In the genomic region with DNA sequence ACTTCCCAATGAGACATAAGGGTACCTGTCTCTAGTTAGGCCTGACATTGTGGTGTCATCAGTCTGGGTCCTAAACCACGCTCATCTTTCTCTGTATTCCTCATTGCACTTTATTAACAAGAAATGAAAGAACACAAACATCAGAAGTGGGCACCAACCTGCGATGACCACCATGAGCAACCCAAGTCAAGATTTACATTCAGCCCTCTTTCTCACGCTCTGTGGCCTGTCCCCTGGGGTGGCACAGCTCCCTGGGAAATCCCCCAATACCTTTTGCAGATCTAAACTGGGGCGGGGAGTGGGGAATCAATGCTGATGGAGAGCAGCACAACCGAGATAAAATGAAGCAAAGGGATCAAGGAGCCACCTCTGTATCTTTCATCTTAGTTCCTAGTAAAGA, we compare ENCODE assay signal across 8 mouse cellular contexts. TPM values are rescaled to one million over a fixed set of nuclear protein-coding genes. Genes with fewer than 3 reads are reported as not detected.
DNase-seq lines count a peak whose midpoint lies in the region; ATAC-seq and TF ChIP-seq lines count a peak whose summit lies in the region.

No protein-coding gene starts in this region.

- H3K9ac ChIP-seq in heart, embryonic 14.5 days (ENCODE audit: low read length), result peak overlapping the region; percentile 78
- H3K9ac ChIP-seq in intestine, postnatal 0 days (ENCODE audit: low read depth, low read length), result no peak overlapping the region
- H3K9ac ChIP-seq in neural tube, embryonic 14.5 days (replicated peaks; ENCODE audit: low read depth, low read length), result peak overlapping the region; percentile 69

- no peaks in the 10 kb centered on the region for H3K27me3 ChIP-seq in heart, embryonic 14.5 days (ENCODE audit: control insufficient read depth, insufficient read depth, low read length)
- peaks cover 22% of the 10 kb centered on the region for H3K27me3 ChIP-seq in embryonic facial prominence, embryonic 10.5 days (replicated peaks; ENCODE audit: low read depth, poor library complexity, severe bottlenecking)
- no peaks in the 10 kb centered on the region for H3K27me3 ChIP-seq in intestine, postnatal 0 days (replicated peaks; ENCODE audit: control insufficient read depth, insufficient read depth, low read length)
- no peaks in the 10 kb centered on the region for H3K27me3 ChIP-seq in neural tube, embryonic 14.5 days (ENCODE audit: control insufficient read depth, insufficient read depth, low read length)

- peak overlapping the region; percentile 64 for H3K4me2 ChIP-seq in heart, embryonic 14.5 days (ENCODE audit: low read length)
- H3K4me2 ChIP-seq in intestine, postnatal 0 days (replicated peaks; ENCODE audit: low read depth), result peak overlapping the region; percentile 86
- peak overlapping the region; percentile 53 for H3K4me2 ChIP-seq in neural tube, embryonic 14.5 days (ENCODE audit: low read depth, low read length)

- 11% methylated on average over 5 of the region's 5 CpGs for WGBS in heart, embryonic 14.5 days
- WGBS in embryonic facial prominence, embryonic 10.5 days, result 17% methylated on average over 5 of the region's 5 CpGs
- WGBS in intestine, postnatal 0 days, result 36% methylated on average over 5 of the region's 5 CpGs
- 17% methylated on average over 5 of the region's 5 CpGs for WGBS in neural tube, embryonic 14.5 days

- no peaks in the 10 kb centered on the region for H3K9me3 ChIP-seq in heart, embryonic 14.5 days (ENCODE audit: control insufficient read depth, low read length)
- no peaks in the 10 kb centered on the region for H3K9me3 ChIP-seq in embryonic facial prominence, embryonic 10.5 days
- H3K9me3 ChIP-seq in intestine, postnatal 0 days (ENCODE audit: control insufficient read depth), result no peaks in the 10 kb centered on the region
- no peaks in the 10 kb centered on the region for H3K9me3 ChIP-seq in neural tube, embryonic 14.5 days (ENCODE audit: control insufficient read depth, low read length)

- H3K36me3 ChIP-seq in heart, embryonic 14.5 days (ENCODE audit: control insufficient read depth, insufficient read depth, low read length), result no peaks in the 10 kb centered on the region
- no peaks in the 10 kb centered on the region for H3K36me3 ChIP-seq in embryonic facial prominence, embryonic 10.5 days (replicated peaks)
- no peaks in the 10 kb centered on the region for H3K36me3 ChIP-seq in intestine, postnatal 0 days (ENCODE audit: control insufficient read depth, insufficient read depth)
- H3K36me3 ChIP-seq in neural tube, embryonic 14.5 days (ENCODE audit: control insufficient read depth, insufficient read depth, low read length), result no peaks in the 10 kb centered on the region

- H3K27ac ChIP-seq in heart, embryonic 14.5 days (replicated peaks in 1 of 2; ENCODE audit: control insufficient read depth in 1 of 2, insufficient read depth in 1 of 2, low read depth in 2 of 2, low read length in 2 of 2), result peak overlapping the region; percentile 47 to 49; a peak in 1 of 4 replicates
- H3K27ac ChIP-seq in embryonic facial prominence, embryonic 10.5 days (replicated peaks), result no peak overlapping the region
- H3K27ac ChIP-seq in intestine, postnatal 0 days (ENCODE audit: low read depth, low read length), result no peak overlapping the region
- no peak overlapping the region for H3K27ac ChIP-seq in neural tube, embryonic 14.5 days (ENCODE audit: low read depth, low read length)

- no peak for ATAC-seq in heart, embryonic 14.5 days (ENCODE audit: insufficient number of reproducible peaks, insufficient read depth, low FRiP score, low read depth)
- no peak for ATAC-seq in intestine, postnatal 0 days
- 0 out of 2 replicates have a peak, but pooled peaks have one; percentile 22 for ATAC-seq in neural tube, embryonic 14.5 days (ENCODE audit: low read depth)

- no peak for TF ChIP-seq CTCF in intestine, postnatal 0 days (IDR thresholded peaks at IDR 0.05; ENCODE audit: low read depth)

- DNase-seq in heart, adult 9 months (ENCODE audit: low spot score in 2 of 2), result no peak
- DNase-seq in CD4-positive, CD25-positive, alpha-beta regulatory T cell, adult 2 months (ENCODE audit: low read depth, low spot score), result peak; percentile 44
- peak; percentile 8 for DNase-seq in embryonic facial prominence, embryonic 10.5 days (ENCODE audit: low spot score)
- DNase-seq in thymus, postnatal 36 days, result no peak
- no peak for DNase-seq in left cerebral cortex, adult 18-20 months (ENCODE audit: low spot score in 2 of 2)

- peak overlapping the region; percentile 66 to 83 for H3K4me3 ChIP-seq in heart, embryonic 14.5 days (ENCODE audit: control insufficient read depth in 1 of 2, insufficient read depth in 1 of 2, low read depth in 1 of 2, low read length in 2 of 2)
- peak overlapping the region; percentile 67 for H3K4me3 ChIP-seq in embryonic facial prominence, embryonic 10.5 days
- H3K4me3 ChIP-seq in intestine, postnatal 0 days (ENCODE audit: low read depth, low read length), result peak overlapping the region; percentile 43; the same call in 1 of the 2 replicates
- H3K4me3 ChIP-seq in neural tube, embryonic 14.5 days (ENCODE audit: low read depth, low read length), result peak overlapping the region; percentile 56

- no peaks in the 10 kb centered on the region for H3K4me1 ChIP-seq in heart, embryonic 14.5 days (ENCODE audit: control insufficient read depth in 2 of 2, insufficient read depth in 2 of 2, low read length in 2 of 2)
- no peaks in the 10 kb centered on the region for H3K4me1 ChIP-seq in embryonic facial prominence, embryonic 10.5 days
- no peaks in the 10 kb centered on the region for H3K4me1 ChIP-seq in intestine, postnatal 0 days (replicated peaks; ENCODE audit: control insufficient read depth, insufficient read depth, low read length)
- no peaks in the 10 kb centered on the region for H3K4me1 ChIP-seq in neural tube, embryonic 14.5 days (ENCODE audit: control insufficient read depth, insufficient read depth, low read length)

RNA-seq across cellular contexts. Expression of a gene that starts 0.9 kb away (rescaled TPM):
- 8.2 and 9.7 TPM in 2 replicates for polyA plus RNA-seq in heart, embryonic 14.5 days (2014; fragmentation: Nextera tagmentation; extraction: Ambion mirVana)
- polyA plus RNA-seq in embryonic facial prominence, embryonic 10.5 days (2016; fragmentation: Nextera tagmentation; extraction: Ambion mirVana), result 0.50 and 0.76 TPM in 2 replicates
- polyA plus RNA-seq in intestine, postnatal 0 days (2015; fragmentation: Nextera tagmentation; extraction: Ambion mirVana), result 0.25 and 0.33 TPM in 2 replicates
- polyA plus RNA-seq in neural tube, embryonic 14.5 days (2014; fragmentation: Nextera tagmentation; extraction: Ambion mirVana), result 17.4 and 23.1 TPM in 2 replicates
- total RNA-seq in left cerebral cortex, adult 18-20 months (2021), result 10 to 100 TPM; 58.7 to 64.2 TPM

Comparison
In these comparisons a context has a peak if more than half of its experiments do, and no peak if none do; other contexts are left out.
1. H3K27ac ChIP-seq: peak in heart, embryonic 14.5 days (2 of 2); none in embryonic facial prominence, embryonic 10.5 days (single experiment), intestine, postnatal 0 days (single experiment) and neural tube, embryonic 14.5 days (single experiment).
2. DNase-seq: peak in CD4-positive, CD25-positive, alpha-beta regulatory T cell, adult 2 months (single experiment) and embryonic facial prominence, embryonic 10.5 days (single experiment); none in heart, adult 9 months (0 of 2), thymus, postnatal 36 days (0 of 2) and left cerebral cortex, adult 18-20 months (0 of 2).
3. Peak in every context shown above with its lines, with median percentiles within 50 percentile points of each other: H3K4me2 ChIP-seq and H3K4me3 ChIP-seq.